Mouse (Mus musculus) ES-Bruce4 (cell line): ENCODE data around the gene Col6a2. TPM values are rescaled to one million over a fixed set of nuclear protein-coding genes. Genes with fewer than 3 reads are reported as not detected.

Experiments used
- H3K27ac ChIP-seq: 2 replicates; pipeline ENCODE4 v1.5.1; 2012; ENCODE audit warnings: low read length, inconsistent platforms; ENCODE audit not compliant: insufficient read depth
- H3K27me3 ChIP-seq: 2 replicates; pipeline ENCODE4 v1.6.1; 2012; ENCODE audit warnings: mild to moderate bottlenecking, low read length, inconsistent platforms; ENCODE audit not compliant: control insufficient read depth, poor library complexity, insufficient read depth, severe bottlenecking
- H3K36me3 ChIP-seq: 2 replicates; pipeline ENCODE4 v1.6.1; 2012; ENCODE audit warnings: inconsistent platforms, mild to moderate bottlenecking, low read length, moderate library complexity; ENCODE audit not compliant: control insufficient read depth, poor library complexity, insufficient read depth, severe bottlenecking
- H3K4me1 ChIP-seq: one replicate; pipeline ENCODE4 v1.8.1; 2011; ENCODE audit warnings: low read length; ENCODE audit not compliant: control insufficient read depth, insufficient read depth
- H3K4me3 ChIP-seq: 2 replicates; pipeline ENCODE4 v1.5.1; 2011; ENCODE audit warnings: low read depth, mild to moderate bottlenecking, low read length
- H3K9ac ChIP-seq: 2 replicates; pipeline ENCODE4 v1.6.1; 2012; ENCODE audit warnings: low read depth, mild to moderate bottlenecking, inconsistent platforms; ENCODE audit not compliant: poor library complexity, severe bottlenecking
- H3K9me3 ChIP-seq: replicated peaks from 2 replicates; pipeline ENCODE4 v1.6.1; 2012; ENCODE audit warnings: mild to moderate bottlenecking, low read length, inconsistent platforms; ENCODE audit not compliant: control insufficient read depth, poor library complexity, insufficient read depth, severe bottlenecking
- CTCF ChIP-seq: IDR thresholded peaks from one replicate; pipeline ENCODE4 v1.8.1; 2011; ENCODE audit warnings: low read depth, low read length
- EP300 ChIP-seq: IDR thresholded peaks from 2 replicates; pipeline ENCODE4 v1.6.1; 2011; ENCODE audit warnings: low read depth, low read length; ENCODE audit not compliant: insufficient read depth
- POLR2A ChIP-seq: IDR thresholded peaks from one replicate; pipeline ENCODE4 v1.8.1; 2011; ENCODE audit warnings: low read length; ENCODE audit not compliant: insufficient read depth
- polyA plus RNA-seq: library from polyadenylated mRNA; stranded (reverse); fragments of >200 nt; gene quantifications from 2 replicates; pipeline ENCODE4 v1.2.4, GENCODE M21; 2011; ENCODE audit warnings: low read depth; ENCODE audit not compliant: missing spikeins, insufficient read depth, insufficient read length

Gene Col6a2
- polyA plus RNA-seq, 1 experiment = 3.0 TPM

DNA sequence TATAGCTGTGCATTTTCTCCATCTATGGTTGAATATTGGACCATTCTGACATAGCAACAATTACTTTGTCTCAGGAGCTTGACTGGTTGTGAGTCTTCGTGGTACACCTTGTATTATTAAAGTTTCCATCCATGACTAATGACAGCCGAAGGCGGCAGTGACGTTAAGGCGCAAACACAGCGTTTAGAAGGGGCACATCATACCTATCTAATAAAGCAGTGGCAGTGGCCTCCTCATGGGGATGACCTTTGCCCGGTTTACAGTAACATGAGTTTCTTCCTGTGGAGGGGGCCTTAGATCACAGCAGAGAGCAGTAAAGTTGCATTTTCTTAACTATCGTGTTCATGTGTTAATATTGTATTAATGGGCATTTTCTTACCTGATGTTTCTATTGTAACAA lies 75.2 kb downstream of the Col6a2 start:
- TF ChIP-seq CTCF = no peak
- no peak for TF ChIP-seq POLR2A
- no peak for TF ChIP-seq EP300
- Histone ChIP-seq H3K36me3 (peaks cover 29% of the 10 kb centered on the region), H3K9ac (no peak overlapping the region), H3K4me3 (no peak overlapping the region), H3K9me3 (no peaks in the 10 kb centered on the region), H3K27ac (no peak overlapping the region), H3K4me1 (no peaks in the 10 kb centered on the region), H3K27me3 (no peaks in the 10 kb centered on the region)

DNA sequence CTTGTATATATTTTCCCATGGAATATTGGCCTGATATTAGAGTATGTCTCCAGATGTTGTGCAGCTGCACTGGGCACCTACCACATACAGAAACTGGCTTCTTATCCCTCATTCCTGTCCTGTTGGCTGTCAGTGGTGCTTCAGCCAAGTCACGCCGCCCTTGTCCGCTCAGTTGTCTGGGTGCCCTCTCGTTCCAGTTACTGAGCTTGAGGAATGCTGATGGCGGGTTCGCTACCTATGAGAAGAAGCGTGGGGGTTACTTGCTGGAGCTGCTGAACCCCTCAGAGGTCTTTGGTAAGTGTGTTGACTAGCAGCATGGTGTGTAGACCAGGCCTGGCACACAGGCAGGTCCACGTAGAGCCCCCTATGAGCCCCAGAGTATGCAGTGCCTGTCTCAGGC lies 76.9 kb downstream of the Col6a2 start:
- Histone ChIP-seq H3K36me3 (peaks cover 29% of the 10 kb centered on the region), H3K9me3 (no peaks in the 10 kb centered on the region), H3K9ac (no peak overlapping the region), H3K4me1 (no peaks in the 10 kb centered on the region), H3K27me3 (no peaks in the 10 kb centered on the region), H3K4me3 (no peak overlapping the region), H3K27ac (no peak overlapping the region)
- no peak for TF ChIP-seq CTCF
- TF ChIP-seq EP300 = no peak
- TF ChIP-seq POLR2A = no peak

Other genes with a start within 250 kb of the Col6a2 start
- gene AC141477.1, start 183.2 kb downstream of the Col6a2 start, polyA plus RNA-seq = 47.3 and 67.3 TPM in 2 replicates
- gene Pcnt, start 180.8 kb downstream of the Col6a2 start, polyA plus RNA-seq = 42.2 and 47.0 TPM in 2 replicates
- gene 2610028H24Rik, start 174.5 kb downstream of the Col6a2 start, polyA plus RNA-seq = not detected in 2 replicates
- 59.1 and 66.6 TPM in 2 replicates for gene Mcm3ap, start 154.7 kb downstream of the Col6a2 start, polyA plus RNA-seq
- gene Ybey, start 154.5 kb downstream of the Col6a2 start, polyA plus RNA-seq = 4.1 and 5.6 TPM in 2 replicates
- 111 and 112 TPM in 2 replicates for gene Lss, start 92.0 kb downstream of the Col6a2 start, polyA plus RNA-seq
- gene Spatc1l, start 61.4 kb downstream of the Col6a2 start, polyA plus RNA-seq = not detected in 2 replicates
- gene Ftcd, start 48.0 kb downstream of the Col6a2 start, polyA plus RNA-seq = not detected in 2 replicates
- gene Col6a1, start 102.5 kb upstream of the Col6a2 start, polyA plus RNA-seq = 4.5 and 4.7 TPM in 2 replicates